Mouse (Mus musculus) brain, embryonic 14.5 days (tissue): Measurements from ENCODE around the gene Ap4m1.

Experiments
- CTCF ChIP-seq: fragments of 200-500 bp; IDR thresholded peaks from 2 replicates; pipeline ENCODE4 v1.5.1; 2012; ENCODE audit warnings: inconsistent platforms, mild to moderate bottlenecking, moderate library complexity, borderline replicate concordance; ENCODE audit not compliant: insufficient read depth, insufficient read length; ENCODE audit errors: extremely low read depth
- POLR2A ChIP-seq: fragments of 200-500 bp; IDR thresholded peaks from 2 replicates; pipeline ENCODE4 v1.6.1; 2012; ENCODE audit warnings: mild to moderate bottlenecking, inconsistent platforms, borderline replicate concordance; ENCODE audit not compliant: poor library complexity, insufficient read depth, insufficient read length, severe bottlenecking; ENCODE audit errors: extremely low read depth

GRCm38 (mm10) chr5:138173217-138173616 lies 1.4 kb downstream of the Ap4m1 start:
- TF ChIP-seq CTCF: no peak
- no peak for TF ChIP-seq POLR2A
